Mouse (Mus musculus) lung, postnatal 0 days (tissue): Measurements from ENCODE around the gene Siva1. TPM values are rescaled to one million over a fixed set of nuclear protein-coding genes. Genes with fewer than 3 reads are reported as not detected.
A peak's percentile ranks its signal among the peaks of the same experiment; 100 is the strongest.

ENCODE experiments used
- ATAC-seq: fragments of 200-750 bp; cut with Nextera tagmentation; 2 replicates; pipeline ENCODE4 v1.8.0; 2017; ENCODE audit warnings: moderate library complexity
- DNase-seq: peaks from one replicate; pipeline ENCODE4 v3.0.0-alpha.2; 2016; ENCODE audit warnings: low spot score
- H3K27ac ChIP-seq: fragments of 300-500 bp; sonication (generic); 2 replicates; pipeline ENCODE4 v1.5.1; 2014; ENCODE audit warnings: antibody characterized with exemption, mild to moderate bottlenecking, low read length, mixed read lengths
- H3K27me3 ChIP-seq: fragments of 300-500 bp; sonication (generic); replicated peaks from 2 replicates; pipeline ENCODE4 v1.6.1; 2014; ENCODE audit warnings: low read length, mixed read lengths; ENCODE audit not compliant: insufficient read depth
- H3K36me3 ChIP-seq: fragments of 300-500 bp; sonication (generic); 2 replicates; pipeline ENCODE4 v1.6.1; 2014; ENCODE audit warnings: low read length, mixed read lengths; ENCODE audit not compliant: insufficient read depth
- H3K4me1 ChIP-seq: fragments of 300-500 bp; sonication (generic); 2 replicates; pipeline ENCODE4 v1.6.1; 2014; ENCODE audit warnings: antibody characterized with exemption, low read depth, low read length, mixed read lengths; ENCODE audit not compliant: insufficient read depth
- H3K4me2 ChIP-seq: fragments of 300-500 bp; sonication (generic); replicated peaks from 2 replicates; pipeline ENCODE4 v1.6.1; 2014; ENCODE audit warnings: low read depth, mild to moderate bottlenecking, low read length, moderate library complexity, mixed read lengths
- H3K4me3 ChIP-seq: fragments of 300-500 bp; sonication (generic); 2 replicates; pipeline ENCODE4 v1.5.1; 2014; ENCODE audit warnings: low read depth, low read length
- H3K9ac ChIP-seq: fragments of 300-500 bp; sonication (generic); replicated peaks from 2 replicates; pipeline ENCODE4 v1.6.1; 2014; ENCODE audit warnings: low read depth, mild to moderate bottlenecking
- H3K9me3 ChIP-seq: fragments of 300-500 bp; sonication (generic); 2 replicates; pipeline ENCODE4 v1.6.1; 2016; ENCODE audit warnings: low read length, mixed read lengths
- CTCF ChIP-seq: IDR thresholded peaks from 2 replicates; pipeline ENCODE4 v1.5.1; 2016; ENCODE audit warnings: antibody characterized with exemption, mild to moderate bottlenecking
- EP300 ChIP-seq: IDR thresholded peaks from 2 replicates; pipeline ENCODE4 v1.6.1; 2016; ENCODE audit warnings: antibody characterized with exemption, mild to moderate bottlenecking, control low read depth
- WGBS: fragments of 180-500 bp; shearing (Covaris S2); extraction: QIAGEN DNeasy Blood & Tissue Kit; methylation state at CpG from one replicate; pipeline ENCODE4 v1.1.7; 2014; 5-methylcytosine and 5-hydroxymethylcytosine counted together
- polyA plus RNA-seq: library from polyadenylated mRNA; unstranded; fragments of >200 nt; fragmentation: Nextera tagmentation; extraction: Ambion mirVana; gene quantifications from 2 replicates; pipeline ENCODE4 v1.2.1, GENCODE M21; 2015

Gene Siva1
- polyA plus RNA-seq, 1 experiment from 2014 or later: 152 TPM

- Histone ChIP-seq H3K4me1 (peaks cover 3% of the 10 kb centered on the region; the same call in 1 of the 2 replicates), H3K9ac (no peak overlapping the region), H3K27me3 (no peaks in the 10 kb centered on the region), H3K9me3 (no peaks in the 10 kb centered on the region), H3K27ac (no peak overlapping the region), H3K36me3 (0 out of 2 replicates have a peak, but pooled peaks cover 11% of the 10 kb centered on the region), H3K4me2 (no peak overlapping the region), H3K4me3 (no peak overlapping the region)
- TF ChIP-seq EP300: peak; percentile 39; the same call in 1 of the 2 replicates
- TF ChIP-seq CTCF: no peak
- DNase-seq (peak; percentile 40), ATAC-seq (no peak)
- 81% methylated on average over 5 of the region's 5 CpGs for WGBS
Observed at GRCm38 (mm10) chr12:112648081-112648480, 3.6 kb downstream of the Siva1 start.

GRCm38 (mm10) chr12:112651778-112652439, 7.4 kb downstream of the Siva1 start:
- no peak overlapping the region for H3K9ac ChIP-seq
- no peak overlapping the region for H3K4me2 ChIP-seq
- no peaks in the 10 kb centered on the region for H3K27me3 ChIP-seq
- peak; percentile 72 for ATAC-seq
- H3K36me3 ChIP-seq: peaks cover 42% of the 10 kb centered on the region
- 44% methylated on average over 5 of the region's 5 CpGs for WGBS
- H3K9me3 ChIP-seq: no peaks in the 10 kb centered on the region
- peak overlapping the region; percentile 81 for H3K27ac ChIP-seq
- peak; percentile 89 for DNase-seq
- no peak overlapping the region for H3K4me3 ChIP-seq
- peaks cover 3% of the 10 kb centered on the region; the same call in 1 of the 2 replicates for H3K4me1 ChIP-seq
- TF ChIP-seq EP300 (no peak; the same call in 1 of the 2 replicates), CTCF (no peak)

GRCm38 (mm10) chr12:112653157-112653824, 8.8 kb downstream of the Siva1 start:
- no peak overlapping the region; the same call in 1 of the 2 replicates for H3K27ac ChIP-seq
- H3K4me2 ChIP-seq: no peak overlapping the region
- DNase-seq (peak; percentile 91), ATAC-seq (peak; percentile 45)
- H3K9me3 ChIP-seq: no peaks in the 10 kb centered on the region
- H3K9ac ChIP-seq: no peak overlapping the region
- no peak overlapping the region for H3K4me3 ChIP-seq
- WGBS: 42% methylated on average over 7 of the region's 7 CpGs
- H3K36me3 ChIP-seq: peaks cover 51% of the 10 kb centered on the region
- no peaks in the 10 kb centered on the region for H3K27me3 ChIP-seq
- TF ChIP-seq EP300 (no peak), CTCF (peak; percentile 99)
- H3K4me1 ChIP-seq: peaks cover 3% of the 10 kb centered on the region; the same call in 1 of the 2 replicates

- 93% methylated on average over 5 of the region's 5 CpGs for WGBS
- Histone ChIP-seq H3K27me3 (no peaks in the 10 kb centered on the region), H3K4me2 (no peak overlapping the region), H3K9ac (no peak overlapping the region), H3K36me3 (peaks cover 57% of the 10 kb centered on the region), H3K9me3 (no peaks in the 10 kb centered on the region), H3K27ac (no peak overlapping the region), H3K4me3 (no peak overlapping the region), H3K4me1 (peaks cover 3% of the 10 kb centered on the region; the same call in 1 of the 2 replicates)
- no peak for TF ChIP-seq CTCF
- no peak for DNase-seq
- ATAC-seq: no peak
Observed at GRCm38 (mm10) chr12:112654076-112654475, 9.6 kb downstream of the Siva1 start.

GRCm38 (mm10) chr12:112658619-112659018, 14.1 kb downstream of the Siva1 start:
- no peak overlapping the region for H3K4me3 ChIP-seq
- H3K36me3 ChIP-seq: peaks cover 63% of the 10 kb centered on the region
- ATAC-seq (no peak), DNase-seq (peak; percentile 43)
- H3K9ac ChIP-seq: no peak overlapping the region
- no peak overlapping the region for H3K27ac ChIP-seq
- H3K9me3 ChIP-seq: no peaks in the 10 kb centered on the region
- no peaks in the 10 kb centered on the region for H3K27me3 ChIP-seq
- H3K4me1 ChIP-seq: peaks cover 17% of the 10 kb centered on the region; the same call in 1 of the 2 replicates
- WGBS: 80% methylated on average over 7 of the region's 7 CpGs
- H3K4me2 ChIP-seq: no peak overlapping the region
- no peak for TF ChIP-seq CTCF
- TF ChIP-seq EP300: no peak

GRCm38 (mm10) chr12:112659109-112659508, 14.6 kb downstream of the Siva1 start:
- WGBS: 79% methylated on average over 6 of the region's 6 CpGs
- H3K36me3 ChIP-seq: peaks cover 58% of the 10 kb centered on the region
- ATAC-seq: no peak
- H3K4me1 ChIP-seq: peaks cover 22% of the 10 kb centered on the region; the same call in 1 of the 2 replicates
- TF ChIP-seq CTCF: peak; percentile 75
- TF ChIP-seq EP300: no peak
- no peak overlapping the region for H3K27ac ChIP-seq
- H3K9me3 ChIP-seq: no peaks in the 10 kb centered on the region
- no peak overlapping the region for H3K4me3 ChIP-seq
- no peaks in the 10 kb centered on the region for H3K27me3 ChIP-seq
- H3K4me2 ChIP-seq: no peak overlapping the region
- DNase-seq: no peak
- H3K9ac ChIP-seq: no peak overlapping the region
